ENCODE assay signal across 19 mouse cellular contexts in the genomic region with DNA sequence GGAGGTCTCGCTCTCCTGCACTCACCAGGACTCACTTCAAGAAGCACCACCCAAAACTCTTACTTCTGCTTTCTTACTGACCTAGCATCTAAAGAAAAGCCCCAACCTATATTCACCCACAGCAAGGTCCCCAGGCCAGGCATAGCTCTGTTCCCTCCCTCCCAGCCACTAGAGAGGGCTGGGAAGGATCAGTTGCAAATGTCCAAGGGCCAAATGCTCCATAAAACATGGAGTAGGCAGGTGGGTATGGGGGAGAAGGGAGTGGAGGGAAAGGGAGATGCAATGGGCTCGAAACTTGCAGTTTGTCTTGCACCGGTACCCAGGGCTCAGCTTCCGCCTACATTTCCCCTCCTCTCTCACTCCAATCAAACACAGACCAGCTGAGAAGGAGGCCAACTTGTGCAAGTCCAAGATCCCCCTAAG. TPM values are rescaled to one million over a fixed set of nuclear protein-coding genes. Genes with fewer than 3 reads are reported as not detected.
DNase-seq lines count a peak whose midpoint lies in the region; ATAC-seq and TF ChIP-seq lines count a peak whose summit lies in the region.
"Had no signal": no experiment of that assay in that cellular context is flagged by ENCODE, and none has a peak within 500 bp of the region (broad histone marks: within the 10 kb centered on the region; RNA-seq: fewer than 3 reads in every experiment).

Siglecg (plus strand) TSS at position 74 of the 423 bp plus-strand sequence.

- peak; percentile 40; the same call in 1 of the 2 replicates for ATAC-seq in monocyte, adult 5-6 weeks (replicated peaks; ENCODE audit: insufficient number of reproducible peaks, low FRiP score, low TSS enrichment, poor library complexity, severe bottlenecking)
- ATAC-seq: CD4-positive, CD25-positive, alpha-beta regulatory T cell, adult 4 months; intestine, postnatal 0 days; liver, embryonic 12.5 days had no signal

- H3K27ac ChIP-seq in embryonic fibroblast, embryonic 13.5 days (ENCODE audit: insufficient read depth, low read length) = 0 out of 2 replicates have a peak within 1 kb of the TSS, but pooled peaks have one; percentile 28
- H3K27ac ChIP-seq: hindbrain, embryonic 14.5 days; liver, embryonic 12.5 days had no signal

- TF ChIP-seq CTCF in embryonic fibroblast, embryonic 13.5 days (IDR thresholded peaks at IDR 0.05; ENCODE audit: borderline replicate concordance, insufficient read depth, low read length) = no peak

- H3K27me3 ChIP-seq in splenic B cell, adult 2 months (ENCODE audit: control insufficient read depth, insufficient read depth, low read length, poor library complexity, severe bottlenecking) = no peaks in the 10 kb centered on the region
- H3K27me3 ChIP-seq: liver, embryonic 12.5 days had no signal

- TF ChIP-seq POLR2A in embryonic fibroblast, embryonic 13.5 days (IDR thresholded peaks at IDR 0.05; ENCODE audit: low read depth, low read length) = no peak

- DNase-seq in spleen, adult 18-20 months = peak; percentile 45 to 54
- no peak for DNase-seq in spleen, adult 12 weeks (ENCODE audit: low spot score)
- peak; percentile 75 for DNase-seq in splenic B cell, adult 2 months (ENCODE audit: low read depth, low spot score)
- DNase-seq in embryo, embryonic 10 days (ENCODE audit: low spot score) = no peak
- no peak for DNase-seq in gastrocnemius, adult 18-20 months (ENCODE audit: low spot score)
- DNase-seq: adrenal gland, adult 2 months; cerebellum, adult 18-20 months; gastrocnemius, postnatal 10 days; heart, postnatal 10 days; left cerebral cortex, postnatal 4 days; thymus, postnatal 36 days had no signal

- H3K4me1 ChIP-seq in embryonic fibroblast, embryonic 13.5 days (ENCODE audit: control insufficient read depth, insufficient read depth, low read length) = 0 out of 2 replicates have a peak, but pooled peaks cover 7% of the 10 kb centered on the region
- H3K4me1 ChIP-seq: liver, embryonic 12.5 days had no signal

- H3K4me3 ChIP-seq in embryonic fibroblast, embryonic 13.5 days (ENCODE audit: insufficient read depth, low read length) = no peak within 1 kb of the TSS
- H3K4me3 ChIP-seq: liver, embryonic 12.5 days had no signal

- H3K36me3 ChIP-seq in splenic B cell, adult 2 months (ENCODE audit: control insufficient read depth, insufficient read depth, low read length, poor library complexity, severe bottlenecking) = peaks cover 3% of the 10 kb centered on the region
- H3K36me3 ChIP-seq: liver, embryonic 12.5 days had no signal

RNA-seq across cellular contexts. Expression of gene Siglecg, which starts in this region (rescaled TPM):
- polyA plus RNA-seq in embryonic fibroblast, embryonic 13.5 days (2011; ENCODE audit: insufficient read length, low read depth, missing spikeins) = 12.5 and 30.9 TPM in 2 replicates
- 14.3 to 27.1 TPM (median 21.6 TPM) in 3 replicates for total RNA-seq in monocyte, adult 5-6 weeks (2017)
- total RNA-seq in gastrocnemius, adult 18-20 months (2021) = not detected
- total RNA-seq: left cerebral cortex, postnatal 4 days; MEL had no signal
- polyA plus RNA-seq: hindbrain, embryonic 14.5 days; midbrain, postnatal 0 days had no signal

Comparison
In these comparisons a context has a peak if more than half of its experiments do, and no peak if none do; other contexts are left out.
1. RNA of gene Siglecg (total RNA-seq): 14.3 to 27.1 TPM in monocyte, adult 5-6 weeks; not detected in gastrocnemius, adult 18-20 months; every median in the first group is over 10 times any median in the second.
2. DNase-seq: peak in spleen, adult 18-20 months (2 of 2) and splenic B cell, adult 2 months (single experiment); none in spleen, adult 12 weeks (single experiment), embryo, embryonic 10 days (single experiment) and gastrocnemius, adult 18-20 months (single experiment).